Mouse (Mus musculus) C2C12 (cell line): ENCODE measurements around the gene Utf1. TPM values are rescaled to one million over a fixed set of nuclear protein-coding genes. Genes with fewer than 3 reads are reported as not detected.

ENCODE experiments used
- H3K27me3 ChIP-seq: one replicate; pipeline ENCODE4 v1.6.1; 2011; ENCODE audit not compliant: control insufficient read depth, insufficient read depth, insufficient read length
- H3K36me3 ChIP-seq: one replicate; pipeline ENCODE4 v1.6.1; 2011; ENCODE audit not compliant: control insufficient read depth, insufficient read depth
- H3K4me3 ChIP-seq: one replicate; pipeline ENCODE4 v1.5.1; 2011; ENCODE audit warnings: mild to moderate bottlenecking, control low read depth; ENCODE audit not compliant: poor library complexity, insufficient read depth, severe bottlenecking
- H3K79me2 ChIP-seq: one replicate; pipeline ENCODE4 v1.6.1; 2011; ENCODE audit not compliant: control insufficient read depth, insufficient read depth
- H3K79me3 ChIP-seq: one replicate; pipeline ENCODE4 v1.6.1; 2011; ENCODE audit warnings: low read depth, control low read depth
- H3ac ChIP-seq: one replicate; pipeline ENCODE3; 2011; ENCODE audit warnings: low read depth; ENCODE audit not compliant: control insufficient read depth, insufficient read length
- CEBPB ChIP-seq: IDR thresholded peaks from one replicate; pipeline ENCODE4 v1.6.1; 2011; ENCODE audit warnings: low read depth, mild to moderate bottlenecking, control low read depth, moderate library complexity
- CTCF ChIP-seq: IDR thresholded peaks from one replicate; pipeline ENCODE4 v1.5.1; 2011; ENCODE audit not compliant: control insufficient read depth, insufficient read depth, insufficient read length
- FOSL1 ChIP-seq: IDR thresholded peaks from one replicate; pipeline ENCODE4 v1.8.0; 2011; ENCODE audit warnings: mild to moderate bottlenecking, low read length; ENCODE audit not compliant: poor library complexity, insufficient read depth, severe bottlenecking
- MAX ChIP-seq: IDR thresholded peaks from one replicate; pipeline ENCODE4 v1.6.1; 2011; ENCODE audit warnings: mild to moderate bottlenecking, control low read depth
- MYOD1 ChIP-seq: IDR thresholded peaks from one replicate; pipeline ENCODE4 v1.6.1; 2011; ENCODE audit warnings: low read depth; ENCODE audit not compliant: control insufficient read depth, insufficient read length
- MYOG ChIP-seq: IDR thresholded peaks from one replicate; pipeline ENCODE4 v1.6.1; 2011; ENCODE audit not compliant: control insufficient read depth, insufficient read length; ENCODE audit errors: extremely low read depth
- USF1 ChIP-seq: IDR thresholded peaks from one replicate; pipeline ENCODE4 v1.6.1; 2011; ENCODE audit warnings: low read depth, mild to moderate bottlenecking, control low read depth, moderate library complexity
- polyA plus RNA-seq: library from polyadenylated mRNA; unstranded; fragments of >200 nt; fragmentation: generic; extraction: Trizol; gene quantifications from one replicate; pipeline ENCODE4 v1.2.1, GENCODE M21; 2012; ENCODE audit warnings: missing spikeins

Utf1 gene
- polyA plus RNA-seq, 1 experiment = not detected

DNA sequence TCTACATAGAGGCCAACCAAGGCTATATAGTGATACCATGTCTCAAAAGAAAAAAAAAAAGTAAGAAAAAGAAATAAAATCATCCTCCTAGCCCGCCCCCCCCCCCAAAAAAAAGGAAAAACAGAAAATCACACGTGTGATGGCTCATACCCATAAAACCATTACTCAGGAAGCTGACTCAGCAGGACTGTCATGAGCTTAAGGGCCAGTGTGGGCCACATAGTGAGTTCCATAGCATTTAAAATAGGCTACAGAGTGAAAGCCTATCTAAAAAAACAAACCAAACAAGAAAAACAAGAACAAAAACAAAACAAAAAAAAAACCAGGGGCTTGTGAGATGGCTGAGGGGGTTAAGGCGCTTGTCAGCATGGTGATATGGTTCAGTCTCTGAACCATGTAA is 37.2 kb downstream of the Utf1 start:
- Histone ChIP-seq H3ac (no peak overlapping the region), H3K79me3 (no peaks in the 10 kb centered on the region), H3K79me2 (no peaks in the 10 kb centered on the region), H3K27me3 (no peaks in the 10 kb centered on the region), H3K36me3 (peaks cover 10% of the 10 kb centered on the region), H3K4me3 (no peak overlapping the region)
- TF ChIP-seq MAX (no peak), MYOG (no peak), USF1 (no peak), CEBPB (no peak), FOSL1 (no peak), MYOD1 (no peak), CTCF (no peak)

DNA sequence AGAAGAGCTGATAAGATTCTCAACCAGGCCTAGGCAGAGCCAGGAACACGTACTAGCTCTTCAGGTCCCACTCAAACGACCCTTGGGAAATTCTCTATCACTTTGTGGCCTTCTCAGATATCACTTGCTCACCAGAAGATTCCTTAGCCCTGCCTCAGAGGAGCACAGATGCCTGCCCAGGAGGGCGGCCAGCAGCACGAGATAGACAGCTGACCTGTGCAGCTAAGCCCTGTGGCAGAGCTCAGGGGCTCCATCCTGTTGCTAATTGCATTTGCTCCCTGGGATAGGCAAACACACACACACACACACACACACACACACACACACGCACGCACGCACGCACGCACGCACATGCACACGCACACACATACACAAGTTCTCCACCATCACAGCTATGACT is 38.5 kb downstream of the Utf1 start:
- no peaks in the 10 kb centered on the region for H3K79me2 ChIP-seq
- no peak for TF ChIP-seq FOSL1
- no peak for TF ChIP-seq CTCF
- no peak for TF ChIP-seq MYOG
- no peak for TF ChIP-seq MAX
- TF ChIP-seq USF1 = no peak
- H3K4me3 ChIP-seq = no peak overlapping the region
- H3K79me3 ChIP-seq = no peaks in the 10 kb centered on the region
- no peaks in the 10 kb centered on the region for H3K27me3 ChIP-seq
- H3ac ChIP-seq = no peak overlapping the region
- H3K36me3 ChIP-seq = peaks cover 10% of the 10 kb centered on the region

DNA sequence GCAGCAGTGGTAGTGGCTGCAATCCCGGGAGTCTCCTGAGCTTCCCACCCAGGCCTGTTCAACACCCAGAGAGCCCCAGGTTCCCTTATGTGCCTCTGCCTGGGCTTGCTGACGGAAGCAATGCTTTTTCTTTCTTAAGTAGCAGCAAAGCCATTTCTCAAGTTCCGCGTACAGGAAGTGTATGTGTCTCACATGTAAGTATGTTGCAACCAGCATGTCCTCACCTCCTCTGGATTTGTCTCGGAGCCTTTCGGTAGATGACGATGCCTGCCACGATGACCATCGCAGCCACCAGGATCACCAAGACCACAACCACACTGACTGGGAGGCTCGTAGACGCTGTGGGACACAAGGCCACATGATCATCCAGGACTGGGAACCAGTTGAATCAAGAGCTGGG is 40.9 kb downstream of the Utf1 start:
- Histone ChIP-seq H3K79me3 (no peaks in the 10 kb centered on the region), H3K27me3 (no peaks in the 10 kb centered on the region), H3K36me3 (peaks cover 6% of the 10 kb centered on the region), H3K79me2 (no peaks in the 10 kb centered on the region), H3ac (no peak overlapping the region), H3K4me3 (no peak overlapping the region)
- TF ChIP-seq MYOD1 = no peak
- no peak for TF ChIP-seq CTCF
- no peak for TF ChIP-seq CEBPB
- no peak for TF ChIP-seq FOSL1
- TF ChIP-seq MAX = no peak
- TF ChIP-seq USF1 = no peak
- TF ChIP-seq MYOG = no peak

GRCm38 (mm10) chr7:139988272-139988671 is 44.7 kb downstream of the Utf1 start:
- H3K36me3 ChIP-seq = peaks cover 6% of the 10 kb centered on the region
- no peaks in the 10 kb centered on the region for H3K27me3 ChIP-seq
- no peaks in the 10 kb centered on the region for H3K79me3 ChIP-seq
- no peaks in the 10 kb centered on the region for H3K79me2 ChIP-seq
- H3K4me3 ChIP-seq = no peak overlapping the region
- TF ChIP-seq MYOD1 (no peak), MAX (no peak), CEBPB (no peak), USF1 (no peak), FOSL1 (no peak), MYOG (no peak), CTCF (no peak)
- H3ac ChIP-seq = no peak overlapping the region

DNA sequence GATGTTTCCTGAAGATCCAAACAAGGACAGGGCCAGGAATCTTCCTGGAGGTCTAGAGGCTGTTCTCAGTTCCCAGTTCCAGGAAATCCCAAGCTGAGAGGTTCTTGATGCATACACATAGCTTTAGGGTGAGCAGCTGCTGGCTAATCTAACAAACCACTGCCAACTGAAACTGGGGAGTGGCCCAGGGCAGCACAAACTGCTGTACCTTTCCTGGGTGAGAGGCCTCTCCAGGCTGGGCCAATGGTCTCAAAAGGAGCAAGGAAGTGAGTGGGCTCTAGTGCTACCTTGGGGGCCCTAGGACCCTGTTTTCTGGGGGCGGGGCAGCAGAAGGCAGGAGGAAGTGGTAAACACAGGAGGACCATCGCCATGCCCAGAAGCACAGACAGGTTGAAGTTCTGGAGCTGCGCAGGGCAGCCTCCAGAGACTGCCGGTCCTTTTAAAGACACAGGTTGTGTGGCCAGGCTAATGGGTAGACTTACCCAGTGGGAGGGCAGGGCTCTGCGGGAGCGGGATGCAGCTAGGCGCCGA is 47.3 kb downstream of the Utf1 start:
- no peak for TF ChIP-seq USF1
- TF ChIP-seq MYOG = no peak
- no peak for TF ChIP-seq FOSL1
- TF ChIP-seq CEBPB = no peak
- no peak for TF ChIP-seq MYOD1
- no peak for TF ChIP-seq MAX
- Histone ChIP-seq H3ac (no peak overlapping the region), H3K4me3 (no peak overlapping the region), H3K27me3 (no peaks in the 10 kb centered on the region), H3K79me2 (no peaks in the 10 kb centered on the region), H3K36me3 (no peaks in the 10 kb centered on the region), H3K79me3 (no peaks in the 10 kb centered on the region)

- TF ChIP-seq CEBPB (no peak), MAX (no peak), CTCF (no peak), FOSL1 (no peak), MYOD1 (no peak), USF1 (no peak), MYOG (no peak)
- no peak within 1 kb of the TSS for H3ac ChIP-seq
- no peaks in the 10 kb centered on the region for H3K27me3 ChIP-seq
These were observed 48.8 kb downstream of the Utf1 start, which contains the start of gene Adam8 for GRCm38 (mm10) chr7:139992406-139992805. TSS of gene Adam8 (minus strand) at chr7:139992562.

More at GRCm38 (mm10) chr7:139992406-139992805, 48.8 kb downstream of the Utf1 start, which contains the start of gene Adam8:
- Histone ChIP-seq H3K4me3 (no peak within 1 kb of the TSS), H3K79me2 (no peaks in the 10 kb centered on the region), H3K79me3 (no peaks in the 10 kb centered on the region), H3K36me3 (peaks cover 5% of the 10 kb centered on the region)
